In genomic region chr5:72170067-72170466, GRCm38 (mm10) we compare ENCODE assay signal across 19 mouse cellular contexts. TPM values are rescaled to one million over a fixed set of nuclear protein-coding genes. Genes with fewer than 3 reads are reported as not detected.
DNase-seq lines count a peak whose midpoint lies in the region; ATAC-seq and TF ChIP-seq lines count a peak whose summit lies in the region.
"Had no signal": no experiment of that assay in that cellular context is flagged by ENCODE, and none has a peak within 500 bp of the region (broad histone marks: within the 10 kb centered on the region; RNA-seq: fewer than 3 reads in every experiment).

No protein-coding gene starts in this region.

- H3K9ac ChIP-seq in midbrain, embryonic 16.5 days (ENCODE audit: low read depth, low read length): no peak overlapping the region
- H3K9ac ChIP-seq: liver, embryonic 12.5 days; lung, embryonic 14.5 days; stomach, embryonic 15.5 days had no signal

- H3K4me2 ChIP-seq in midbrain, embryonic 16.5 days (ENCODE audit: low read length): no peak overlapping the region
- H3K4me2 ChIP-seq: liver, embryonic 12.5 days; lung, embryonic 14.5 days; stomach, embryonic 15.5 days had no signal

- peaks cover 4% of the 10 kb centered on the region; the same call in 1 of the 2 replicates for H3K4me1 ChIP-seq in kidney, adult 2 months (ENCODE audit: control insufficient read depth, insufficient read depth, low read length)
- H3K4me1 ChIP-seq in midbrain, embryonic 16.5 days (ENCODE audit: control insufficient read depth, insufficient read depth, low read length): peaks cover 13% of the 10 kb centered on the region

- DNase-seq in kidney, adult 2 months: peak; percentile 15
- no peak for DNase-seq in kidney, postnatal 25 days
- DNase-seq in spleen, postnatal 36 days (ENCODE audit: low spot score in 2 of 2): peak; percentile 40 to 41
- DNase-seq in spleen, postnatal 14 days (ENCODE audit: low spot score in 2 of 2): no peak
- no peak for DNase-seq in Muller cell, postnatal 12 days (ENCODE audit: inconsistent ontology term)
- DNase-seq: adrenal gland, postnatal 36 days; cerebellum, adult 8-10 months; gastrocnemius, postnatal 10 days; kidney, adult 18-20 months; kidney, postnatal 14 days; lung, embryonic 14.5 days; right cerebral cortex, adult 18-20 months; thymus, postnatal 25 days had no signal

- no peak overlapping the region for H3K4me3 ChIP-seq in kidney, adult 2 months (ENCODE audit: insufficient read depth, low read depth, low read length)
- H3K4me3 ChIP-seq in midbrain, embryonic 16.5 days (ENCODE audit: low read depth, low read length): no peak overlapping the region
- H3K4me3 ChIP-seq: liver, embryonic 12.5 days; stomach, embryonic 15.5 days had no signal

- no peak for TF ChIP-seq POLR2A in kidney, adult 2 months (IDR thresholded peaks at IDR 0.05; ENCODE audit: low read depth, low read length)

- H3K27ac ChIP-seq in kidney, adult 2 months (ENCODE audit: insufficient read depth, low read depth, low read length): no peak overlapping the region
- no peak overlapping the region for H3K27ac ChIP-seq in midbrain, embryonic 16.5 days (ENCODE audit: low read length)
- H3K27ac ChIP-seq: liver, embryonic 12.5 days; stomach, embryonic 15.5 days had no signal

- ATAC-seq in megakaryocyte, adult 5-6 weeks (ENCODE audit: poor library complexity, severe bottlenecking): peak; percentile 75
- no peak for ATAC-seq in midbrain, embryonic 16.5 days
- ATAC-seq: forebrain, embryonic 14.5 days; liver, embryonic 12.5 days had no signal

- no peaks in the 10 kb centered on the region for H3K9me3 ChIP-seq in midbrain, embryonic 16.5 days (replicated peaks; ENCODE audit: control insufficient read depth, low read length, poor library complexity, severe bottlenecking)
- H3K9me3 ChIP-seq: G1E; liver, embryonic 12.5 days; stomach, embryonic 15.5 days had no signal

- 64% methylated on average over 6 of the region's 6 CpGs for WGBS in kidney, adult 2 months
- WGBS in midbrain, embryonic 16.5 days: 82% methylated on average over 6 of the region's 6 CpGs

- H3K36me3 ChIP-seq in kidney, adult 2 months (ENCODE audit: control insufficient read depth, insufficient read depth, low read length): peaks cover 2% of the 10 kb centered on the region; the same call in 1 of the 2 replicates
- no peaks in the 10 kb centered on the region for H3K36me3 ChIP-seq in midbrain, embryonic 16.5 days (ENCODE audit: control insufficient read depth, insufficient read depth, low read length)
- H3K36me3 ChIP-seq: stomach, embryonic 15.5 days had no signal

- H3K27me3 ChIP-seq in kidney, adult 2 months (replicated peaks; ENCODE audit: control insufficient read depth, insufficient read depth, low read length): no peaks in the 10 kb centered on the region
- H3K27me3 ChIP-seq in midbrain, embryonic 16.5 days (ENCODE audit: control insufficient read depth, insufficient read depth, low read depth, low read length): no peaks in the 10 kb centered on the region
- H3K27me3 ChIP-seq: liver, embryonic 12.5 days; stomach, embryonic 15.5 days had no signal

- no peak for TF ChIP-seq CTCF in kidney, adult 2 months (conservative IDR thresholded peaks at IDR 0.05; ENCODE audit: insufficient read depth, insufficient read length, low read depth, low read length)

RNA-seq across cellular contexts. Expression of gene Commd8, which starts 2.1 kb away (rescaled TPM):
- 6.7 and 13.5 TPM in 2 replicates for polyA plus RNA-seq in kidney, adult 2 months (2012; rRNA removed)
- 231 and 298 TPM in 2 replicates for total RNA-seq in megakaryocyte, adult 5-6 weeks (2015)
- total RNA-seq in megakaryocyte, adult 5-6 weeks (2017): 142 and 175 TPM in 2 replicates
- 155 and 163 TPM in 2 replicates for polyA plus RNA-seq in midbrain, embryonic 16.5 days (2015; fragmentation: Nextera tagmentation; extraction: Ambion mirVana)

Comparison
In these comparisons a context has a peak if more than half of its experiments do, and no peak if none do; other contexts are left out.
1. DNase-seq: peak in kidney, adult 2 months (single experiment) and spleen, postnatal 36 days (2 of 2); none in kidney, postnatal 25 days (0 of 2), spleen, postnatal 14 days (0 of 2) and Muller cell, postnatal 12 days (single experiment).
2. RNA of gene Commd8, which starts 2.1 kb away (polyA plus RNA-seq): 155 to 163 TPM in midbrain, embryonic 16.5 days; 6.7 to 13.5 TPM in kidney, adult 2 months; every median in the first group is over 10 times any median in the second.